Mouse (Mus musculus): ENCODE measurements around the gene Serpinc1. TPM values are rescaled to one million over a fixed set of nuclear protein-coding genes. Genes with fewer than 3 reads are reported as not detected.

Serpinc1 gene
- 0.88 and 1.2 TPM in 2 replicates for polyA plus RNA-seq (2012; rRNA removed)

- Histone ChIP-seq H3K4me3 (replicated peaks; ENCODE audit: extremely low read depth, low read depth, low read length) (no peak within 1 kb of the TSS), H3K4me1 (ENCODE audit: control insufficient read depth, insufficient read depth, low read length) (no peaks in the 10 kb centered on the region)
- no peak for TF ChIP-seq CTCF (IDR thresholded peaks at IDR 0.05; ENCODE audit: insufficient read depth, low read length)
- no peak for TF ChIP-seq POLR2A (IDR thresholded peaks at IDR 0.05; ENCODE audit: borderline replicate concordance, extremely low read depth, low read depth, low read length)
- DNase-seq = no peak
- WGBS = 84% methylated on average over 4 of the region's 4 CpGs
Measured at GRCm38 (mm10) chr1:160978071-160978735, at the start of gene Serpinc1. TSS of gene Serpinc1 (plus strand) at chr1:160978585.

GRCm38 (mm10) chr1:160931320-160931719, 47.1 kb upstream of the Serpinc1 start:
- TF ChIP-seq POLR2A (IDR thresholded peaks at IDR 0.05; ENCODE audit: borderline replicate concordance, extremely low read depth, low read depth, low read length) = no peak
- no peak for TF ChIP-seq CTCF (IDR thresholded peaks at IDR 0.05; ENCODE audit: insufficient read depth, low read length)
- Histone ChIP-seq H3K4me3 (replicated peaks; ENCODE audit: extremely low read depth, low read depth, low read length) (no peak overlapping the region), H3K4me1 (ENCODE audit: control insufficient read depth, insufficient read depth, low read length) (peaks cover 7% of the 10 kb centered on the region)
- DNase-seq = no peak

GRCm38 (mm10) chr1:160933896-160934482, 44.4 kb upstream of the Serpinc1 start:
- TF ChIP-seq CTCF (IDR thresholded peaks at IDR 0.05; ENCODE audit: insufficient read depth, low read length) (no peak), POLR2A (IDR thresholded peaks at IDR 0.05; ENCODE audit: borderline replicate concordance, extremely low read depth, low read depth, low read length) (no peak)
- WGBS = 59% methylated on average over 4 of the region's 4 CpGs
- no peak for DNase-seq
- Histone ChIP-seq H3K4me3 (replicated peaks; ENCODE audit: extremely low read depth, low read depth, low read length) (no peak overlapping the region), H3K4me1 (ENCODE audit: control insufficient read depth, insufficient read depth, low read length) (no peaks in the 10 kb centered on the region)

GRCm38 (mm10) chr1:160935551-160935950, 42.8 kb upstream of the Serpinc1 start:
- DNase-seq = no peak
- TF ChIP-seq POLR2A (IDR thresholded peaks at IDR 0.05; ENCODE audit: borderline replicate concordance, extremely low read depth, low read depth, low read length) (no peak), CTCF (IDR thresholded peaks at IDR 0.05; ENCODE audit: insufficient read depth, low read length) (no peak)
- no peak overlapping the region for H3K4me3 ChIP-seq (replicated peaks; ENCODE audit: extremely low read depth, low read depth, low read length)
- WGBS = 95% methylated on average over 6 of the region's 6 CpGs
- no peaks in the 10 kb centered on the region for H3K4me1 ChIP-seq (ENCODE audit: control insufficient read depth, insufficient read depth, low read length)

- no peak for DNase-seq
- WGBS = 93% methylated on average over 7 of the region's 7 CpGs
- Histone ChIP-seq H3K4me1 (ENCODE audit: control insufficient read depth, insufficient read depth, low read length) (no peaks in the 10 kb centered on the region), H3K4me3 (replicated peaks; ENCODE audit: extremely low read depth, low read depth, low read length) (no peak overlapping the region)
- TF ChIP-seq POLR2A (IDR thresholded peaks at IDR 0.05; ENCODE audit: borderline replicate concordance, extremely low read depth, low read depth, low read length) (no peak), CTCF (IDR thresholded peaks at IDR 0.05; ENCODE audit: insufficient read depth, low read length) (no peak)
Measured at GRCm38 (mm10) chr1:160963199-160963598, 15.2 kb upstream of the Serpinc1 start.

- no peak overlapping the region for H3K4me3 ChIP-seq (replicated peaks; ENCODE audit: extremely low read depth, low read depth, low read length)
- WGBS = 66% methylated on average over 1 of the region's 1 CpGs
- TF ChIP-seq CTCF (IDR thresholded peaks at IDR 0.05; ENCODE audit: insufficient read depth, low read length) (no peak), POLR2A (IDR thresholded peaks at IDR 0.05; ENCODE audit: borderline replicate concordance, extremely low read depth, low read depth, low read length) (no peak)
- DNase-seq = no peak
- no peaks in the 10 kb centered on the region for H3K4me1 ChIP-seq (ENCODE audit: control insufficient read depth, insufficient read depth, low read length)
Measured at GRCm38 (mm10) chr1:160967268-160967667, 11.1 kb upstream of the Serpinc1 start.

- H3K4me3 ChIP-seq (replicated peaks; ENCODE audit: extremely low read depth, low read depth, low read length) = no peak overlapping the region
- TF ChIP-seq CTCF (IDR thresholded peaks at IDR 0.05; ENCODE audit: insufficient read depth, low read length) = no peak
- TF ChIP-seq POLR2A (IDR thresholded peaks at IDR 0.05; ENCODE audit: borderline replicate concordance, extremely low read depth, low read depth, low read length) = no peak
- H3K4me1 ChIP-seq (ENCODE audit: control insufficient read depth, insufficient read depth, low read length) = no peaks in the 10 kb centered on the region
- WGBS = 59% methylated on average over 5 of the region's 5 CpGs
- no peak for DNase-seq
Measured at GRCm38 (mm10) chr1:160968643-160969042, 9.7 kb upstream of the Serpinc1 start.

GRCm38 (mm10) chr1:160980021-160980420, 1.6 kb downstream of the Serpinc1 start:
- DNase-seq = no peak
- Histone ChIP-seq H3K4me3 (replicated peaks; ENCODE audit: extremely low read depth, low read depth, low read length) (no peak overlapping the region), H3K4me1 (ENCODE audit: control insufficient read depth, insufficient read depth, low read length) (no peaks in the 10 kb centered on the region)
- TF ChIP-seq CTCF (IDR thresholded peaks at IDR 0.05; ENCODE audit: insufficient read depth, low read length) = no peak
- TF ChIP-seq POLR2A (IDR thresholded peaks at IDR 0.05; ENCODE audit: borderline replicate concordance, extremely low read depth, low read depth, low read length) = no peak
- 62% methylated on average over 5 of the region's 5 CpGs for WGBS

GRCm38 (mm10) chr1:160980537-160981234, 2.3 kb downstream of the Serpinc1 start:
- WGBS = 58% methylated on average over 8 of the region's 8 CpGs
- TF ChIP-seq POLR2A (IDR thresholded peaks at IDR 0.05; ENCODE audit: borderline replicate concordance, extremely low read depth, low read depth, low read length) (no peak), CTCF (IDR thresholded peaks at IDR 0.05; ENCODE audit: insufficient read depth, low read length) (no peak)
- Histone ChIP-seq H3K4me3 (replicated peaks; ENCODE audit: extremely low read depth, low read depth, low read length) (no peak overlapping the region), H3K4me1 (ENCODE audit: control insufficient read depth, insufficient read depth, low read length) (no peaks in the 10 kb centered on the region)
- DNase-seq = no peak
